Mouse (Mus musculus): ENCODE results near the gene Apoa1.

Gene Apoa1

DNA sequence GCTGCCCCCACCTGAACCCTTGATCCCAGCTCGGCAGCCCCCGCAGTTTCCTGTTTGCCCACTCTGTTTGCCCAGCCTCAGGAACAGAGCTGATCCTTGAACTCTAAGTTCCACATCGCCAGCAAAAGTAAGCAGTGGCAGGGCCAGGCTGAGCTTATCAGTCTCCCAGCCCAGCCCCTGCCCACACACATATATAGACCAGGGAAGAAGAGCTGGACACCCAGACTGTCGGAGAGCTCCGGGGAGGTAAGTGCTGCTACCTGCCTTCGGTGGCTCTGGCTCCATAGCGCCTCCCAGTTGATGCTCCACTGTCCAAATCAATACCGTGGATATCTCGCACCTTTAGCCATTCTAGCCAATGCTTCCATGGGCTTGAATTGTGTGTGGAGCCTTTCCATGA, at the start of gene Apoa1:
TSS of gene Apoa1 (plus strand) at position 90 of the 400 bp plus-strand sequence.
- DNase-seq (ENCODE audit: low read depth) = no peak

DNA sequence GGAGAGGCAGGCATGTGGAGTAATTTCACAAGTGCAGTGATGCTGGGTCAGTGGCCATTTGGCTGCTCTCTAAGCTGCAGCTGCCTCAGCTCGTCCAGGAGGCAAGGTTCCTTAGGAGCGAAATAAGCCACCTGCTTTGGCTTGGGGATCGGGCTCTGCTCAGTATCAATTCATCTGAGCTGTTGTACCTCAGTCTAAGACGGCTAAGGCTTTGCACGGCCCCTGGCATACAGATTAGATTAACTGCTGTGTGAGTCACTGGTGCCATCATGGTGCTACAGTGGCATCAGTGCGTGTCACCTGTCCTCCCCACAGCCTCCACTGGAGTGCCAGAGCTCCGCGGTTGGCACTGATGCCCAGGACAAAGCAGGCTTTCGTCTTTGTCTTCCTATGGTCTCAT, 49.8 kb upstream of the Apoa1 start:
- no peak for DNase-seq (ENCODE audit: low read depth)

DNA sequence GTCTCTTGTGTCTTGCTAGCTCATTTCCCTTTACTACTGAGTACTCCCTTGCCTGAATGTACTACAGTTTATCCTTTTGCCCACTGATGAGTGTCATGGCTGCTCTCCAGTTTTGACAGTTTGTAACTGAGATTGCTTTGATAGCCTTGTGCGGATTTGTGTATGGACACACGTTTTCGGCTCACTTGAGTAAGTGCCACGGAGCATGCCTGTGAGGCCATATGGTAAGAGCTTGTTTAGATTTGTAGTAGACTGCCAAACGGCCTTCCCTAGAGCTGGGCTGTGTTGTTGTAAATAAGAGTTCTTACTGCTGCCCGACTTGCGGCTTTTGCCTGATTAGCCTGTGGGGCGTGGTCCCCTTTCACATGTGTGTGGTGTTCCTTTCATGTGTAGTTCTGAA, 47.1 kb upstream of the Apoa1 start:
- no peak for DNase-seq (ENCODE audit: low read depth)

DNA sequence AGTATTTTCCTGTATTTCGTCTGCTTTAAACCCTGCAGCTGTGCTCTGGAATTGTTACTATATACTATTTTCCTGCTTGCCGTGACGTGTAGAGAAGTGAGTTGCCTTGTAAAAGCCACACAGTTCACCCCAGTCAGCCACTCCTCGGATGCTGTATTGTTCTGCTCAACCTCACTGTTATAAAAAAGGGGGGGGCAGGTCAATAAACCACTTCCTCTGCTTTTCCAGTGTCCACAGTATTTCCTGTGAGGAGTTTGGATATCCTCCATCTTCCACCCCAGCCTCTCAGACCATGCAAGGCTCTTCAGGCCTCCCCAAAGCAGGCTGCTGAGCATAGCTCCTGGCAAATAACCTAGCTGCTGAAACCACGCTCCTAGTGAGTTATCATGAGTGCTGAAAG, 43.8 kb upstream of the Apoa1 start:
- peak; percentile 32 for DNase-seq (ENCODE audit: low read depth)

DNA sequence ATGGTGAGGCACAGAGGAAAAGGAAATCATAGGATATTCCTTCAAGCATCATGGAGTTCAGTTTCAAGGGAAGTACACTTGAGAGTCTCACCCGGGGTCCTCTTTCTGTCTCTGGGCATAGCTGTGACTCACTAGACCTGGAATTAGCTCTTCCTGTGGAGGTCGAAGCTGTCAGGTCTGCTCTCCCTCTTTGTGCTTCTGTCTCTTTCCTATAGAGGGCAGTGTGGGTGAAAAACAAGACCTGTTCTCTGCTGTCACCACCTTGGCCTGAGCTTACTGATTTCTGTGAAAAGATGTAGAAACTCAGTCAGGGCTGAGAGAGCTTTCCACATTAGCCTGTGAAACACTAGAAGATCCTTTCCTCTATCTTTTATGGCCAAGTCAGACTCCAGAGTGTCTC, 43.2 kb upstream of the Apoa1 start:
- DNase-seq (ENCODE audit: low read depth) = peak; percentile 79

DNA sequence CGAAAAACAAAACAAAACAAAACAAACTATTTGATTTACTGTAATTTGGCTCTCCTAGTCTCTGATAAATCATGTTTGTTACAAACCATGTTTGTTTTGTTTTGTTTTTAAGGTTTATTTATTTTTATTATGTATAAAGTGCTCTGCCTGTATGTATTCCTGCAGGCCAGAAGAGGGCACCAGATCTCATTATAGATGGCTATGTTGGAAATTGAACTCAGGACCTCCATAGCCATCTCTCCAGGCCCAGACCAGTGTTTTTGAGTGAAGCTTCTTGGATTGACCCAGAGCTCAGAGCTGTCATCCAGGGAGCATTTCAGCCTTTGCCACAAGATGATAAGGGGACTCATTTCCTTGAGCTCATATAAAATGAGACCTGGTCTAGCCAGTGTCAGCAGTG, 42.0 kb upstream of the Apoa1 start:
- peak; percentile 34 for DNase-seq (ENCODE audit: low read depth)

DNA sequence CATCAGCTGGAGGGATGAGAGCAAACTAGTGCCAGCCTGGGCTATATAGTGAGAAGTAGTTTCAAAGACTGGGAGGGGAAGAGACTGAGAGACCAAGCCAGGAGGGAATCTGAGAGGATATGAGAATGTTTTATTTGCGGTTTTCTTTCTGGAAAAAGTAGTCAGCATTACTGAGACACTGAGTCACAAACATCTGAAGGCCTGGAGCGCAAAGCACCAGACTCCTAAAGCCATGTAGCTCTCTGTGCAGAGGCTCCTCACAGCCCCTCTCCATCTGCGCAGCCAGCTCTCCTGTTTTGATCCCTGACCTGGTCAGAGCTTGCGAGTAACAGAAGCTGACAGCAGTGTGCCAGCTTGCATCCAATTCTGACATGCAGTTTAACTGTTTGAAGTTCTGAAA, 40.0 kb upstream of the Apoa1 start:
- DNase-seq (ENCODE audit: low read depth) = no peak

DNA sequence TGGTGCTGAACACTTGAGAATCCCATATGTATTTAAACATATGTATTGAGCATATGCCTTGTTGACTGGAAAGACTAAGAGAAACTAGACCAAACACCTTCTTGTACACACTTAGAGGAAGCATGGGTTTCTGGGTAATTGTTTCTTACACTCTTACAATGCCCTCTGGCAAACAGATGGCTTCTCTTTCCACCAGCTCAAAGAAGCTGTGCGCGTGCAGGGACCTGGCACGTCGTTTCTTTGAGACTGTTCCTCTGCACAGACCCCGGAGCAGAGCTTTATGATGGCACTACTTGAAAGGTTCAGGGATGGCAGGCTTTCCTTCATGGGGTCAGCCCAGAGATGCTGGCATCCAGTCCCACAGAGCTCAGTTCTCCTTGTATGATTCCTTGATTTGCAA, 39.4 kb upstream of the Apoa1 start:
- no peak for DNase-seq (ENCODE audit: low read depth)

DNA sequence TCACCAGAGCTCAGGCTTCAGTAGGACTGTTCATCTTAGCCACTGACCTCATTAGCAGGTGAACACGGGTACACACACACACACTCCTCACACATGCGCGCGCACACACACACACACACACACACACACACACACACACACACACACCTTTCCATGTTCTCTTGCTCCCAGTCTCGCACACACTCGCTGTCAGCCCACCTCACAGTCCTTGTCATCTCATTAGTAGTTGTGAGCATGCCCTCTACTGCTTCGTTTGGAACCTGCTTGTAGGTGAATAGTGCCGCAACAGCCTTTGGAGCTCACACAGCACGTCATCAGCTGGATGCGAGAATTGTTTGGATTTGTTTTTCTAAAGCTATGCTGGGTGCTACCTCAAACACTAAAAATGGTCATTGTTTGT, 39.0 kb upstream of the Apoa1 start:
- DNase-seq (ENCODE audit: low read depth) = no peak

DNA sequence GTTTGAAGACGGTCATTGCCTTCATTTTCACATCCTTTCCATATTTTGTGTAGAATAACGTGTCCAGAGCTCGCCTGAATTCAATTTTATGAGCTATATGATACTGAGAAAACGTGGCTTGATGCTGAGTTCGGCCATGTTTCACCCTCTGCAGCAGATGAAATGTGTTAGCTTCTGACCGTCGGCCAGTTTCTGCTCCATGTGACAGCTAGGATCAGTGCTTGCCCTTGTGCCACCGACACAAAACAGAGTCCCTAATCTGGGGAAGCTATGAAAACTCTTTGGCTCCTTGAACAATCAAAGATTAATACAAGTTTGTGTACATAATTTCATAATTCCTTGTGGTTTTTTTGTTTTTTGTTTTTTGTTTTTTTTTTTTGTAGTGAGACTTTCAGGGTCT, 37.1 kb upstream of the Apoa1 start:
- DNase-seq (ENCODE audit: low read depth) = no peak

DNA sequence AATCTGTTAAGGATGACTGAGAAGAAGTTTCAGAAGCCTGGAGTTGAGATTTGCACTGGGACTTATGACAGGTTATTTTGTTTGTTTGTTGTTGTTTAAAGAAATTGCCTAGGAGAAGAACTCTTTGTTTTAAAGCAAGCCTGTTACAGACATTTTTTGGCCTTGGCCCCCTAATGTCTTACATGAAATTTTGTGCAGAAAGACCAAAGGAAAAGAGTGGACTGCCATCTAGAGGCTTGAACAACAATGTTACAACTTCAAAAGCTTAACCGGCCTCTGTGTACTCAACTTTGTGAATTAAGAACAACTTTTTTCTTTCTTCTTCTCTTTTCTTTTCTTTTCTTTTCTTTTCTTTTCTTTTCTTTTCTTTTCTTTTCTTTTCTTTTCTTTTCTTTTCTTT, 36.7 kb upstream of the Apoa1 start:
- DNase-seq (ENCODE audit: low read depth) = peak; percentile 80

DNA sequence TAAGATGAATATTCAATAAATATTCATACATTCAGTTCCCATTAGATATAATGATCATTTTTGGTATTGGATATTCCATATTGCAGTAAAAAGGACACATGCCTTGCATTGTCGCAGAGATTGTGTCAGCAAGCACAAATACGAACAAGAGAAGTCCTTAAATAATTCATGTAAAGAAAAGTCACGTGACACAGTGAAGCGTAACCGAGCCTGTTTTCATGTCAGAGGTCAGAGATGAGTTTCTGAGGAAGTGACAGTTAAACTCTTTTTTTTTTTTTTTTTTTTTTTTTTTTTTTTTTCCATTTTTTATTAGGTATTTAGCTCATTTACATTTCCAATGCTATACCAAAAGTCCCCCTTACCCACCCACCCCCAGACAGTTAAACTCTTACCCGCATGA, 35.7 kb upstream of the Apoa1 start:
- DNase-seq (ENCODE audit: low read depth) = no peak

DNA sequence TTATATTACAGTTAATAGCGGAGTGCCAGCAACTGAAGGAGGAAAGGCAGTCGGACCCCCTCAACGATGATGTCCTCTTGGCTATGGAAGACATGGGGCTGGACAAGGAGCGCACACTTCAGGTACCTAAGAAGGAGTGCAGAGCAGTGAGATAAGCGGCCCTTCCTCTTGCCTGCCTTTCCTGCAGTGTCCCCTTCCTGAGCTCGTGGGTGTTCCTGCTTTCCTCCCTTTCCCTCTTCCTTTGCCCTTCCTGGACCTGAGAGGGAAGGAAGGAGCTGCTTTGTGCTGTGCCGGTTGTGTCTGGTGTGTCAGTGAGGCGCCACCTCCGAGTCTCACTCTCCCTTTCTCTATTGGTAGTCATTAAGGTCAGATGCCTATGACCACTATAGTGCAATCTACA, 33.6 kb upstream of the Apoa1 start:
- DNase-seq (ENCODE audit: low read depth) = no peak

DNA sequence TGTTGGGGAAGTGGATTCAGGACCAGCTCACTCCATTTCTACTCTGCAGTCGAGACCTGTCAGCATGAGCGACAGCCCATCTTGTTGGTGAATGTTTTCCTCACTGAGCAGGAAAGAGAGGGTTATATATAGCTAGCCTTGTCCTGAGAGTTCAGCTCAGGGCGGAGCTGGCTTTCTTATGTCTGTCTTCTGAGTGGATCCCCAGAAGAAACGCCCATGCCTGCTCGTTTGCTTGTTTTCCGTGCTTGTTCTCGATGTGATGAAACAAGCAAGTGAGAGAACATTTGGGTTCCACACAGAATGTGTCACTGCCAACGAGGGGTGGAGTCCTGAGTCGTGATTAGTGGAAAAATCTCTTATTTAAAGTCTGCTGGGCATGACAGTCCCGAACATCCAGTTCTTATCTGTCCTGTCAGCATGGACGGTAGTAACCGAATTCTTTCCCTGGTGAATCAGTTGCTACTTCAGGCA, 31.6 kb upstream of the Apoa1 start:
- DNase-seq (ENCODE audit: low read depth) = no peak

DNA sequence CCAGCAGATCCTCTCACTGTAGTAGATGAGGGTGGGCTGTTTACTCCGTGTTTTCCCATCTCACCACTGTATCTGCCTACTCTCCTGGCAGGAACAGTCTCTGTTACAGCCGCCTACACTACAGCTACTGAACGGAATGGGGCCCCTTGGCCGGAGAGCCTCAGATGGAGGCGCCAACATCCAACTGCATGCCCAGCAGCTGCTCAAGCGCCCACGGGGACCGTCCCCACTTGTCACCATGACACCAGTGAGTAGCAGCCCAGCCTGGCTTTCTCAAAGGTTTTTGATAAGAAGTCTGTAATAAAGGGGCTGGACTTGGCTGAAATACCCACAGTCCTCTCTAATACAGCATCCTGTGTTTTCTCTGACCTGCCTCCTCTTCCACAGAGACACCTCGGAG, 29.9 kb upstream of the Apoa1 start:
- DNase-seq (ENCODE audit: low read depth) = no peak

DNA sequence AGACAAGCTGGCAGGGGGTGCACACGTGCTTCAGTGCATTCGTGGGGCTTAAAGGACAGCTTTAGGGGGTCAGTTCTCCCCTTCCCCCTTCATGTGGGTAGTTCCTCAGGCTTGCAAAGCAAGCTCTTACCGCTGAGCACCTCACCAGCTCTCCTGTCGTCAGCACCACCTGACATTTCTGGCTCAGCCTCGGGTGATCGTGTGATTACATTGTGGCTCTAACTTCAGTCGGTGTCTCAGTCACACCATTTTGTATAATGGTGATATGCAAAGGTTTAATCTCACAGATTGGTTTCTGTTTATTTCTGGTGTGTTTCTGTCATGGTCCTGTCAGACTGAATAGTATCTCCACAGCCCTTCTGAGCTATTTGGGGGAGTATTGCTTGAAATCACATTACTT, 29.4 kb upstream of the Apoa1 start:
- DNase-seq (ENCODE audit: low read depth) = no peak

DNA sequence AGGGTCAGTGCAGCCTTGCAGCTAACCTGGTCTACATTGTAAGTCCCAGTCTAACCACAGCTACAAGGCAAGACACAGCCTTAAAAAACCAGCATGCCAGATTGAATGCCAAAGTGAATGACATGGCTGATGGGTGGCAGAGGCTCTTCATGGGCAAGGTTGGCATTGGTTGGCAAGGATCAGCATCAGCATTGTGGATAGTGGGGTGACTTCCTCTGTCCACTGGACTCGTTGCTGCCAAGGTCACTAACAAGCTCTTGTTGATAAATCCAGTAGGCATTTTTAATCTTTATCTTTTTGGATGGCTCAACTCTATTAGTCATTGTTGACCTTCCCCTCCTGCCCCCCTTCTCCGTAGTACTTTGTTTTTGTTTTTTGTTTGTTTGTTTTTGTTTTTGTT, 28.8 kb upstream of the Apoa1 start:
- no peak for DNase-seq (ENCODE audit: low read depth)

DNA sequence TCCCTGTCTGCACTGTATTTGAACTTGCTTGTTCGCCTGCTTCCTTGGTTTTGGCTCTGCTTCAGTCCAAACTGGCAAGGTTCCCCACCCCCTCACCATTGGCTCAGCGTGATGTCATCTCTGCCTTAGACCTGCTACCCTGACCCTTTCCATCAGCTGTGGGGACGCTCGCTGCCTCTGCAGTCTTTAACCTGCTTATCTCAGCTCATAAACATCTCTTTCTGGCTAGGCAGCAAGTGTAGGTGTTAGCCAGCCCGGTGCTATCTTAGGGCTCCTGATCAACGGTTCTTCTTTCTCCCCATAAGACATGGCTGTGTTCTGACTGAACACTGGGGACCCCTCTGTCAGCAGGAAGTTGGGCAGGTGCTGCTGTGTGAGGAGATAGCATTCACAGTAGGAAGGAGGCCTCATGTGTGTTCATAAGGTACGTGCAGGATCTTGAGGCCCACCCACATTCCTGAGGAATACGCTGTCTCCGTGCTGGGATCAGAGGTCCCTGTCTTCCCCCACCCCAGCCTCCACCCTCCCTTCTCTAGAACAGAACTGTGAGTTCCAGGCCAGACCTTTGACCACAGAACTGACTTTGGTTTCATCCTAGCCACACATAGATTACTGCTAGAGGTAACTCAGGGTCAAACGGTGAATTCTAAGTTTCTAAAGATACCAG, 21.4 kb upstream of the Apoa1 start:
- DNase-seq (ENCODE audit: low read depth) = no peak

DNA sequence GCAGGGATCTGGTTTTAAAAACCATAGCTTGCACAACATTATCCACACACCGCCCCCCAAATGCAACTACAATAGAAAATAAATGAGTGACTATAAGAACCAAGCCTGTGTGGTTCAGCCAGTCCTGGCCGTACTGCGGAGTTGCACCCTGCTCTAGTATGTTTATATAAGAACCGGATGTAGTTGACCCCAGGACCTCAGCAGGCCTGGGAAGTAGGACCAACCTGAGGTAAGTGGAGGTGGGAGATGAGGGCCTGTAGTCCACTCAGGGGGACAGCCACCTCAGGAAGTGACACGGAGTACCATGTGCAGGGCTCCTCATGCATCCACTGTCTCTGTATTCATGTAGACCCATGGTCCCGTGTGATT, 20.9 kb upstream of the Apoa1 start:
- no peak for DNase-seq (ENCODE audit: low read depth)

DNA sequence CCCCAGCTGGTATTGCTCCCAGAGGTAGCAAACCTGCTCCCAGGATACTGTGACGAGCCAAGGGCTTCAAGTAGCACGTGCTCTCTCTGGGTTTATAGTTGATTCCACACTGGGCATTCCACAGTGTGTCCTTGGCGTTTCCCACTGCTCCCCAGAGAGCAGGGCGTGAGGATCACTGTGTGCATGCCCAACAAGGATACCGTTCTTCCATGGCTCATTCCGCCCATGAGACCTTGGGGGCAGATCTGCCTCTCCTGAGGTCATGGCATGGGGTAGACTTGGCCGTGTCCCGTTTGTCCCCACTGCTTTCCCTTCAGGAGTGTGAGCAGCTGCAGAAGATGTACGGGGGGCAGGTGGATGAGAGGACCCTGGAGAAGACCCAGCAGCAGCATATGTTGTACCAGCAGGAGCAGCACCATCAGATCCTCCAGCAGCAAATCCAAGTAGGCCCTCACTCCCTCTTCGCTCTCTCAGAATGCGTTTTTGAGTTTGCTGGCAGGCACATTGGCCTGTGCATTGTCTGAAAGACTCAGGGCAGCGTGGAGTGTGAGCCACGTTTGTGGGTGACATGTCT, 19.9 kb upstream of the Apoa1 start:
- no peak for DNase-seq (ENCODE audit: low read depth)

DNA sequence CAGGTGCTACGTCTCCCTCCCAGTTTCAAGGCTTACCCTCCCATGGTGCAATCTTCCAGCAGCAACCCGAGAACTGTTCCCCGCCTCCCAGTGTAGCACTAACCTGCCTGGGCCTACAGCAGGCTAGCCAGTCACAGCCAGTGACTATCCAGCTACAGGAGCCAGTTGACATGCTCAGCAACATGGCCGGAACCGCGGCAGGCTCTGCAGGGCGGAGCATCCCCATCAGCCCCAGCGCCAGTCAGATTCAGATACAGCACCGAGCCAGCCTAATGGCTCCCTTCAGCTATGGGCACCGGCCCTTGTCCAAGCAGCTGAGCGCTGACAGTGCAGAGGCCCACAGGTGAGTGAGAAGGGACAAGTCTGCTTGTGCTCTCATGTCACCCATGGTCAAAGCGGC, 17.9 kb upstream of the Apoa1 start:
- DNase-seq (ENCODE audit: low read depth) = no peak

DNA sequence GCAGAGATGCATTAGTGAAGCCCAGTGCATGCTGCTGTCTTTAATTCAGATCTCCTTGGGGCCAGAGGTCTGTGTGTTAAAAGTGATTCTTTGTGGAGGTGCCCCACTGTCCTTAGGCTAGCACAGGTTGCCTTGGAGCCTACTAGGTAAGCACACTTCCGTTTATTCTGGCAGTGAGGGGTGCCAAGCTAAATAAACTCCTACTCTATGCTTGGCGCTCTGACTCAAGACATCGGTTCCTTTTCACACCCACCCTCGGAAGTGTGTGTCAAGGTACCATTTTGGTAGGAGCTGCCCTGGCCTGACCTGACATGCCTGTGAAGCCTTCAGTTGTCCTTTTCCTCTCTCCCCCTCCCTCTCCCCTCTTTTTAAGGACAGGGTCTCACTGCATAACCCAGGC, 14.1 kb upstream of the Apoa1 start:
- DNase-seq (ENCODE audit: low read depth) = no peak

DNA sequence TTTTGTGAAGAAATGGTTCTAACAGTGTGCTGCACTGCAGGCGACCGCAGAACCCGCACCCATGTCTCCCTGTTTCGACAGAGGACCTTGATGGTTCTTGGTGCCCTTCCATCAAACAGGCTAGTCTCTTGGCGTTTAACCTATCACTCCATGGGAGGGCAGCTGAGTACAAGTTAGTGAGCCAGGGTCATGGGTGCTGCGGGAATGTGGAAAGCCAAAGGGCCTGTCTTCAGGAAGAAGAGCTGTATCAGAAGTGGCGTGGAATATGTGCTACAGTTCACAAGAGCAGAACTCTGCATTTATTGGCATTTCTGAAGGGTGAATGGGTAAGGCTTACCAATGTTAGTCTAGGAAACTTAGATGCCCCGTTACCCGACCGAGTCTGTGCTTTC, 13.4 kb upstream of the Apoa1 start:
- no peak for DNase-seq (ENCODE audit: low read depth)

Data from 416B (cell line).